Mouse (Mus musculus) forebrain, embryonic 14.5 days (tissue): ENCODE data around the gene Thbs2. TPM values are rescaled to one million over a fixed set of nuclear protein-coding genes. Genes with fewer than 3 reads are reported as not detected.

Experiments used
- ATAC-seq: fragments of 200-750 bp; cut with Nextera tagmentation; 2 replicates; pipeline ENCODE4 v1.8.0; 2017; ENCODE audit warnings: mild to moderate bottlenecking, moderate library complexity
- DNase-seq: peaks from one replicate; pipeline ENCODE4 v3.0.0-alpha.2; 2015; ENCODE audit warnings: low spot score
- H3K27ac ChIP-seq: fragments of 300-500 bp; sonication (generic); 2 replicates; pipeline ENCODE4 v1.5.1; 2014; ENCODE audit warnings: low read depth, mild to moderate bottlenecking, control low read depth, low read length, moderate library complexity
- H3K27me3 ChIP-seq: fragments of 300-500 bp; sonication (generic); replicated peaks from 2 replicates; pipeline ENCODE4 v1.6.1; 2014; ENCODE audit warnings: low read length, control low read depth, mixed read lengths; ENCODE audit not compliant: control insufficient read depth, insufficient read depth
- H3K36me3 ChIP-seq: fragments of 300-500 bp; sonication (generic); 2 replicates; pipeline ENCODE4 v1.6.1; 2014; ENCODE audit warnings: low read length, control low read depth; ENCODE audit not compliant: control insufficient read depth, insufficient read depth
- H3K4me1 ChIP-seq: fragments of 300-500 bp; sonication (generic); 2 replicates; pipeline ENCODE4 v1.6.1; 2014; ENCODE audit warnings: antibody characterized with exemption, low read length, control low read depth; ENCODE audit not compliant: control insufficient read depth, insufficient read depth
- H3K4me2 ChIP-seq: fragments of 300-500 bp; sonication (generic); 2 replicates; pipeline ENCODE4 v1.6.1; 2014; ENCODE audit warnings: mild to moderate bottlenecking, control low read depth, low read length
- H3K4me3 ChIP-seq: fragments of 300-500 bp; sonication (generic); 2 replicates; pipeline ENCODE4 v1.5.1; 2014; ENCODE audit warnings: low read depth, low read length, control low read depth
- H3K9ac ChIP-seq: fragments of 300-500 bp; sonication (generic); 2 replicates; pipeline ENCODE4 v1.6.1; 2014; ENCODE audit warnings: mild to moderate bottlenecking, low read length, control low read depth, moderate library complexity
- H3K9me3 ChIP-seq: fragments of 300-500 bp; sonication (generic); replicated peaks from 2 replicates; pipeline ENCODE4 v1.6.1; 2016; ENCODE audit warnings: low read length, control low read depth, mixed read lengths; ENCODE audit not compliant: control insufficient read depth
- WGBS: fragments of 180-500 bp; shearing (Covaris S2); extraction: QIAGEN DNeasy Blood & Tissue Kit; methylation state at CpG from one replicate; pipeline ENCODE4 v1.1.7; 2014; 5-methylcytosine and 5-hydroxymethylcytosine counted together
- polyA plus RNA-seq: library from polyadenylated mRNA; unstranded; fragments of >200 nt; fragmentation: Nextera tagmentation; extraction: Ambion mirVana; gene quantifications from 2 replicates; pipeline ENCODE4 v1.2.1, GENCODE M21; 2014

The Thbs2 gene
- polyA plus RNA-seq, 1 experiment from 2014 or later = 1.4 TPM

DNA sequence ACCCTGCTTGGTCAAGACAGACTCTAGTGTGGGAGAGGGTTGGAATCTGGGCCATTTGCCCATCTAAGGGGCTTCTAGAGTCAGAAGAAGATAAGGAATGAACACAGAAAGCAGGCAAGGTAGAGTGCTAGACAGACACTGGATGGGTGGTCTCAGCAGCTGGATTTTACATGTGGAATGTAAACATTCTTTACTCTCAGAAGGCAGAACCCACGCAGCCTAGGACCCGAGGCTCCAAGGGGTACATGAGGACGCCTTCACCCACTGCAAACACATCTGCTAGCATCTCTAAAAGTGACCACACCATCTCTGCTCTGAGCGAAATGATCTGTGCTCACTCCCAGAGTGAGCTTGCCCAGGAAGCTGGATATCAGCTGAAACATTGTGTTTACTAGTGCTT, 9.2 kb upstream of the Thbs2 start:
- H3K9ac ChIP-seq = no peak overlapping the region
- H3K27me3 ChIP-seq = no peaks in the 10 kb centered on the region
- WGBS = 72% methylated on average over 4 of the region's 4 CpGs
- no peaks in the 10 kb centered on the region for H3K36me3 ChIP-seq
- ATAC-seq = no peak
- no peak overlapping the region for H3K4me2 ChIP-seq
- no peaks in the 10 kb centered on the region for H3K4me1 ChIP-seq
- no peak overlapping the region for H3K27ac ChIP-seq
- DNase-seq = no peak
- H3K9me3 ChIP-seq = no peaks in the 10 kb centered on the region
- no peak overlapping the region for H3K4me3 ChIP-seq

DNA sequence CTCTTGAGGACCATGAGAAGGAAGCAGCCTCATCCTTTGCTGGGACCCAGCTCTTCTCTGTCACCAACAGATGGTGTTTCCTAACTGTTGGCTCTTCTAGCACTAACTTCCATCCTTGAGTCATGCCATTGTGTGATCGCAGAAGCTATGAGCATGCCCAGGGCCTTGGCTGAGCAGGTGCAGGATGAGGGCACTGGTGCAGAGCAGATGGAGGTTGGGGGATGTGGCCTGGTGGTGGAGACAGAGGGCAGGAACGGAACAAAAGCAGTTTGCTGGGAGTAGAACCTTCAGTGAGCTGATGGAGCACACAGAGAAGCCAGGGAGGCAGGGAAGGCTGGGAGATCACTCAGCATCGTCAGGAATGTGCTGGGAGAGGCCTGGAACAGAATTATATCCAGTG, 8.7 kb upstream of the Thbs2 start:
- Histone ChIP-seq H3K36me3 (no peaks in the 10 kb centered on the region), H3K4me3 (no peak overlapping the region), H3K9ac (no peak overlapping the region), H3K27ac (no peak overlapping the region), H3K9me3 (no peaks in the 10 kb centered on the region), H3K4me1 (no peaks in the 10 kb centered on the region), H3K4me2 (no peak overlapping the region), H3K27me3 (no peaks in the 10 kb centered on the region)
- DNase-seq = no peak
- WGBS = 65% methylated on average over 3 of the region's 3 CpGs
- ATAC-seq = no peak

DNA sequence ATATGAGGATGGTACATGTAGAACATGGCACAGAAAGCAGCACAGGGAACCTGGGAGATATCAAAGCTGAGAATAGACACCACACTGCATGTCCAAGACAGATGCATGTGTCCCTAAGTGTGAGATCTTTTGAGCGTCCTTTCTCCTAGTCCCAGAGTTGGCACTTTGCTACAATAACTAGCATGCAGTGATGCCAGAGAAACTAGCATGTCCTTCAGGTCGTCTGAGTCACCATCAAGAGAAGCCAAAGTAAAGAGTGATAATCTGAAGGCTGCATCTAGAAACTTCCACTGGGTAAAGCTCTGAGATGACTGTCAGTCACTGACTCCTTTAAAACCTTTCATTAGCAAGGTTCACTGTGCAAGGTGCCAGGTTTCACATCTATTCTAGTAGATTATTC, 7.9 kb upstream of the Thbs2 start:
- no peaks in the 10 kb centered on the region for H3K27me3 ChIP-seq
- no peaks in the 10 kb centered on the region for H3K4me1 ChIP-seq
- no peak overlapping the region for H3K4me3 ChIP-seq
- no peaks in the 10 kb centered on the region for H3K36me3 ChIP-seq
- ATAC-seq = no peak
- H3K4me2 ChIP-seq = no peak overlapping the region
- 56% methylated on average over 2 of the region's 2 CpGs for WGBS
- H3K27ac ChIP-seq = no peak overlapping the region
- no peak overlapping the region for H3K9ac ChIP-seq
- no peak for DNase-seq
- H3K9me3 ChIP-seq = no peaks in the 10 kb centered on the region

DNA sequence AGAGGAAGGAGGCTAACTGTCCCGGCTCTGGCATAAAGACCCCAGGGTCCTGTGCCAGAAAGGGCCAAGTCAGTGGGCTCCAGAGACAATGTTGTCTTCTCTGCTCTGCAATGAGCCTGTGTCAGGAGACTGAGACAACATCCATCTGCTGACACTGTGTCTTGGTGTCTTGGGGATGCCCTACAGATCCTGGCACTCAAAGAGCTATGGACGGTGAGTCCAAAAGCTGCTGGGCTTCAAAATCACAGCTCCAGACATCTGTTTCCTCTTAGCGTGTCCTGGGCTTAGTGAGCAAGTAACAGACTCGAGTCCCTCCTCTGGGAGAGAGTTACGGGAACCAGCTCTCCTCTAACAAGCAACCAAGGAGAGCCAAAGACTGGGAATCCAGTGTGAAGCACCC, 6.2 kb upstream of the Thbs2 start:
- ATAC-seq (no peak), DNase-seq (no peak)
- Histone ChIP-seq H3K27ac (no peak overlapping the region), H3K4me1 (no peaks in the 10 kb centered on the region), H3K4me2 (no peak overlapping the region), H3K27me3 (no peaks in the 10 kb centered on the region), H3K9ac (no peak overlapping the region), H3K9me3 (no peaks in the 10 kb centered on the region), H3K36me3 (no peaks in the 10 kb centered on the region), H3K4me3 (no peak overlapping the region)
- WGBS = 87% methylated on average over 5 of the region's 5 CpGs

DNA sequence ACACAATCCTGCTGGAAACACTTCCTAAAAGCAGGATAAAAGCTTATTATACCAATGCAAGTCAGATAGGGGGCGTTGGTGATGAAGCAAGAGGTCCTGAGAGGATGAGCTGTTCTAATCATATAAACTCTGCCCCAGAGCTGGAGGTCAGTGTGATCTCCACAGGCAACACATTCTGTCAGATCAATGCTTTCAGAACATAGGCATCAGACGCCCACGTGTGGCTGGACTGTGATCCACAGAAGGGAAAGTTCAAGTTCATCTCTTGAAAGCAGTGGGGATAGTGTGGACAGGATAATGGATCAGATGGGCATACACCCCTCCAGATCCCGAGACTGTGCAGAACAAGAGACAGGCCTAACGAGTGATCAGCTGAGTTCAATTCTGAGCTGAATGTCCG, 4.2 kb upstream of the Thbs2 start:
- H3K4me2 ChIP-seq = no peak overlapping the region
- no peak overlapping the region for H3K27ac ChIP-seq
- H3K27me3 ChIP-seq = no peaks in the 10 kb centered on the region
- ATAC-seq (no peak), DNase-seq (no peak)
- no peaks in the 10 kb centered on the region for H3K9me3 ChIP-seq
- no peaks in the 10 kb centered on the region for H3K36me3 ChIP-seq
- H3K9ac ChIP-seq = no peak overlapping the region
- H3K4me1 ChIP-seq = peaks cover 6% of the 10 kb centered on the region; the same call in 1 of the 2 replicates
- WGBS = 62% methylated on average over 6 of the region's 6 CpGs
- H3K4me3 ChIP-seq = no peak overlapping the region

DNA sequence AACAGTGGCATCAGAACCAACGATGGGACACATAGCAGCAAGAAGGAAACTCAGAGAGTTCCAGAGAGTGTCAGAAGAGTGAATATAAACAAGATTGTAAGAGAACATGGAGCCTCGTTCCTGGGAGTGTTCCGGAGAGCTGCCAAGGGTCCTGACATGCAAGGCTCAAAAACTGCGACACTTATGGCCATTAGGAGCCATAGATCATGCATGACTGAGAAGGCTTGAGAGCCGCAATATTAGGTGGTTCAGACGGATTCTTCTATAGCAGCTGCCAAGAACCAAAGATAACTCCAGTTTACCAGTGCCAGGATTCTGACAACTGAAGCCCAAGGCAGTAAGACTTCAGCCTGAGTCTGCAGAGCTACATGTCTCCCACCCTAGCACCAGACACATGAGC, 3.1 kb upstream of the Thbs2 start:
- WGBS = 88% methylated on average over 6 of the region's 6 CpGs
- Histone ChIP-seq H3K4me1 (peaks cover 10% of the 10 kb centered on the region; the same call in 1 of the 2 replicates), H3K4me3 (no peak overlapping the region), H3K27me3 (no peaks in the 10 kb centered on the region), H3K9me3 (no peaks in the 10 kb centered on the region), H3K36me3 (no peaks in the 10 kb centered on the region), H3K27ac (no peak overlapping the region), H3K4me2 (no peak overlapping the region), H3K9ac (no peak overlapping the region)
- ATAC-seq = no peak
- no peak for DNase-seq

DNA sequence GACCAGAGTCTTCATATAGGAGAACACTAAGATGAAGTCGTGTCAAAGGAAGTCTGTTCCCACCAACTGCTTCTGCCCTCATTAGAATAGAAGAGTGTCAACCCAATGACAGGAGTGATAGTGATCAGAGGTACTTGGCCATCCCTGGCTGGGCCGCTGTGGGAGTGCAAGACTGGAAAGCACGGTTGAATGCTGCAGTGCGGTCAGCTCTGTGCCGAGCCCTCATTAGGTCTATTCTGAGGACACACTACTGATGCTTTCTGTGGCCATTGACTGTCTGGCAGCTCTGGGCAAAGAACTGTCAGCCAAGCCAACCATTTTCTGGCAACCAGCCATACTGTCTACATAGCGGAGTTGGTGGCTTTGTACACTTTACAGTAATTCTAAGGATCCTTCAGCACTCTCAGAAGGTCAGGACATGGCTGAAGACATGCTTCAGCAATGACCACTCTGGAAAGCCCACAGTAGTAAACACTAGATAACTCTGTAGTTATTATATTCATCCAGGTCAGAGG, 2.3 kb upstream of the Thbs2 start:
- Histone ChIP-seq H3K36me3 (no peaks in the 10 kb centered on the region), H3K9me3 (no peaks in the 10 kb centered on the region), H3K4me3 (no peak overlapping the region), H3K4me1 (peaks cover 10% of the 10 kb centered on the region; the same call in 1 of the 2 replicates), H3K27ac (no peak overlapping the region), H3K27me3 (no peaks in the 10 kb centered on the region), H3K4me2 (no peak overlapping the region), H3K9ac (no peak overlapping the region)
- DNase-seq = no peak
- no peak for ATAC-seq
- 82% methylated on average over 6 of the region's 6 CpGs for WGBS

DNA sequence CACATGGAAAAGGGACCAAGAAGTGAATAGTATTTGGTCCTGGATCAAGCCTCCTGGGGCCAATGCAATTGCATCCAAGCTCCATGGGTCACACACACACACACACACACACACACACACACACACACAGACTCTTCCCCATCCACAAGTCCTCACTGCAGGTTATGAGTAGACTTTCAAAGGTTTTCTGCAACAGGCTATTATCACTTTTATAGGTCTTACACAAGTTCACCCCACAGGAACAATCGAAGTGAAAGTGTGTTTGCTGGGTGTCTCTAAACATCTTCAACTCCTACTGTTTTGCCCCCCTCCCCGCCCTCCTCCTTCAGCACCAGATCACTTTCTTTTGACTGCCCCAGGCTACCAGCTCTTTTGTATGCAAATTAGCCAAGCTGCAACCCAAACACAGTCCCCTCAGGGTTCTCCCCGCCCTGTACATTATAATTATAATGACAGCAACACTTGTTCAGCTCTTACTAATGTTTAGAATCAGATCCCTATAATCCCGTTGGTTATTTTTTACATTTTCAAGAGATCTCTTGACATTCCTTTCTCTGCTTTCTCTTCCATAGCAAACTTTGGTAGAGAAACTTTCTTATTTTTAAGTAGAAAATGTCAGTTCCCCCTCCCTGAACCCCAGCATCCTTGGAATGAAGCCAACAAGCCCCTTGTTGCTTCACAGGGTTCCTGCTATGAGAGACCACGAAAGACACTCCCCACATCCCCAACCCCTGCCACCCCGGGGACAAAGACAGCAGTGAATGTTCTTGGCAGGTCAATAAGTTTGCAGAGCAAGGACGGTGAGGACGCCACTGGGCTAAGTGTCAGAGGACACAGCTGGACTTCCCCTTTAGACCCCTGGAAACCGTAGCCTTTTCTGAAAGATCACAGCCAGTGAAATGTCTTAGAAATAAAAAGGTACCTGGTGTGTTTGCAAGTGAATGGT, 714 bp downstream of the Thbs2 start:
- Histone ChIP-seq H3K9me3 (no peaks in the 10 kb centered on the region), H3K27me3 (no peaks in the 10 kb centered on the region), H3K4me3 (no peak overlapping the region), H3K4me1 (peaks cover 10% of the 10 kb centered on the region; the same call in 1 of the 2 replicates), H3K27ac (no peak overlapping the region), H3K9ac (peak overlapping the region; percentile 3; the same call in 1 of the 2 replicates), H3K4me2 (peak overlapping the region; percentile 31), H3K36me3 (no peaks in the 10 kb centered on the region)
- ATAC-seq (peak; percentile 15; the same call in 1 of the 2 replicates), DNase-seq (peak; percentile 10)
- 1% methylated on average over 9 of the region's 9 CpGs for WGBS

DNA sequence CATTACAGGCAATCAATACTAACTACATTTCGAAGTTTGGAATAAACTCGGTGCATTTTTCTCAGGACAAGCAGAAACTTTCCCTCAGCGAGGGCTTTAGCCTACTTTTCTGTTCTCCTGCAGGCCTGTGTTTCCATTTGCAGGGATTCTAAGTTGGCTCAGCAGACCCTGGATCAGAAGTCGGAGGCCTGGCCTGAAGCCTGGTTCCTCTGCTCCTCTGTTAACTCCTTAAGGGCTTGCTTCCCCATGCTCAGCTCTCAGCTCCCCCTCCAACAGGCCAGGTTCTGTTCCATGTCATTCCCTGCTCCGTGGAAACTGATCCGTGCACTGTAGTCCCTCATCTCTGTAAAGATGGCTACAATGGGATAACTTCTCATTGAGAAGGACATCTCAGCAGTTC, 2.1 kb downstream of the Thbs2 start:
- Histone ChIP-seq H3K4me2 (no peak overlapping the region), H3K27me3 (no peaks in the 10 kb centered on the region), H3K4me3 (no peak overlapping the region), H3K27ac (no peak overlapping the region), H3K36me3 (no peaks in the 10 kb centered on the region), H3K9me3 (no peaks in the 10 kb centered on the region), H3K4me1 (peaks cover 10% of the 10 kb centered on the region; the same call in 1 of the 2 replicates), H3K9ac (no peak overlapping the region)
- ATAC-seq (no peak), DNase-seq (no peak)
- WGBS = 69% methylated on average over 6 of the region's 6 CpGs
